ENCODE assay signal across 10 mouse cellular contexts in the genomic region with DNA sequence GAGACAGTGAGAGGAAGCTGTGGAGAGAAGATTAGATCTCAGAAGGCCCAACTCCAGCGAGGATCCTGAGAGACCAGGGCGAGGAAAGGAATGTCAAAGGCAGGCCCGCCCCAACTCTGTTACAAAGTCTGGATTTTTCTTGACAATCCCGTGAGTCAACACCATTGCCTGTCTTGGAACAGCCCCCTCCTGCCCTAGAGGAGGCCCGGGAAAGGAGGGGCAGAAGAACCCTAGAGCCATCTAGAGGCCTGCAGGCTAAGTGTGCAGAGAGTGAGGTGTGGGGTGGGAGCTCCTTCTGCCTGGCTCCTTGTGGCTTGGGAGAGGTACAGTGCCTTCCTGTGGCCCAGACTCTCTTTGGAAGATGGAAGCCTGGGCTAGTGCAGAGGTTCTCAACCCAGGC.
A peak's percentile ranks its signal among the peaks of the same experiment; 100 is the strongest.
DNase-seq lines count a peak whose midpoint lies in the region; ATAC-seq and TF ChIP-seq lines count a peak whose summit lies in the region.
"Had no signal": no experiment of that assay in that cellular context is flagged by ENCODE, and none has a peak within 500 bp of the region (broad histone marks: within the 10 kb centered on the region; RNA-seq: fewer than 3 reads in every experiment).

No protein-coding gene starts in this region.

- peak; percentile 75 for ATAC-seq in heart, embryonic 16.5 days (replicated peaks; ENCODE audit: extremely low read depth, insufficient read depth, low FRiP score)

- H3K36me3 ChIP-seq in heart, embryonic 16.5 days (ENCODE audit: control insufficient read depth, insufficient read depth), result 0 out of 2 replicates have a peak, but pooled peaks cover 2% of the 10 kb centered on the region

- H3K4me2 ChIP-seq in heart, embryonic 16.5 days (ENCODE audit: low read depth, low read length), result no peak overlapping the region

- H3K9ac ChIP-seq in heart, embryonic 16.5 days (ENCODE audit: low read length), result no peak overlapping the region

- no peak overlapping the region for H3K27ac ChIP-seq in left cerebral cortex, adult 2 months
- H3K27ac ChIP-seq in heart, embryonic 16.5 days (ENCODE audit: low read length), result no peak overlapping the region

- WGBS in heart, embryonic 16.5 days, result 14% methylated on average over 5 of the region's 5 CpGs

- TF ChIP-seq CTCF in left cerebral cortex, adult 2 months (IDR thresholded peaks at IDR 0.05), result peak; percentile 43

- no peak for DNase-seq in left cerebral cortex, adult 2 months (ENCODE audit: extremely low spot score in 1 of 2, low spot score in 2 of 2)
- DNase-seq in left cerebral cortex, postnatal 14 days (ENCODE audit: low spot score in 2 of 2), result no peak
- peak; percentile 85 for DNase-seq in R1 (ENCODE audit: low read depth, low spot score)
- peak; percentile 45 for DNase-seq in lung, postnatal 36 days
- DNase-seq in spleen, postnatal 4 days (ENCODE audit: low spot score in 2 of 2), result no peak
- DNase-seq in cerebellum, adult 18-20 months, result no peak
- DNase-seq in spleen, adult 18-20 months, result no peak
- DNase-seq: cerebellum, adult 9-11 months; kidney, adult 9 months had no signal

- H3K4me1 ChIP-seq in heart, embryonic 16.5 days (ENCODE audit: control insufficient read depth, insufficient read depth, low read length), result no peaks in the 10 kb centered on the region

- H3K9me3 ChIP-seq in heart, embryonic 16.5 days (replicated peaks; ENCODE audit: control insufficient read depth, low read length), result no peaks in the 10 kb centered on the region

- H3K4me3 ChIP-seq in left cerebral cortex, adult 2 months, result no peak overlapping the region
- H3K4me3 ChIP-seq in heart, embryonic 16.5 days (ENCODE audit: low read length), result no peak overlapping the region

- H3K27me3 ChIP-seq in heart, embryonic 16.5 days (ENCODE audit: control insufficient read depth, insufficient read depth, low read length), result no peaks in the 10 kb centered on the region

- intact Hi-C loops in left cerebral cortex, adult 2 months (cut with DNase I), result loop anchor here (5.0 kb wide), 1 partner anchor 70 kb away; no protein-coding TSS in a partner anchor
- intact Hi-C loops in left cerebral cortex, postnatal 14 days (cut with DNase I), result loop anchor here (5.0 kb wide), 1 partner anchor 290 kb away; no protein-coding TSS in a partner anchor

Comparison
In these comparisons a context has a peak if more than half of its experiments do, and no peak if none do; other contexts are left out.
1. DNase-seq: peak in R1 (single experiment) and lung, postnatal 36 days (single experiment); none in left cerebral cortex, adult 2 months (0 of 2), left cerebral cortex, postnatal 14 days (0 of 2), spleen, postnatal 4 days (0 of 2), cerebellum, adult 18-20 months (0 of 2) and spleen, adult 18-20 months (0 of 2).